Mouse (Mus musculus): ENCODE measurements around the gene Nphs1. TPM values are rescaled to one million over a fixed set of nuclear protein-coding genes. Genes with fewer than 3 reads are reported as not detected.

Gene Nphs1
- polyA plus RNA-seq, 1 experiment = 0.60 TPM

GRCm38 (mm10) chr7:30508061-30508460 lies 49.9 kb downstream of the Nphs1 start:
- no peaks in the 10 kb centered on the region for H3K79me2 ChIP-seq (ENCODE audit: control insufficient read depth, insufficient read depth)
- H3ac ChIP-seq (ENCODE audit: control insufficient read depth, insufficient read length, low read depth) = no peak overlapping the region
- H3K79me3 ChIP-seq (ENCODE audit: low read depth) = no peaks in the 10 kb centered on the region
- H3K36me3 ChIP-seq (ENCODE audit: control insufficient read depth, insufficient read depth) = no peaks in the 10 kb centered on the region
- H3K4me3 ChIP-seq (ENCODE audit: insufficient read depth, poor library complexity, severe bottlenecking) = no peak overlapping the region
- no peak for TF ChIP-seq MAX (IDR thresholded peaks at IDR 0.05)
- no peak for TF ChIP-seq CTCF (IDR thresholded peaks at IDR 0.05; ENCODE audit: control insufficient read depth, insufficient read depth, insufficient read length)
- no peak for TF ChIP-seq MYOD1 (IDR thresholded peaks at IDR 0.05; ENCODE audit: control insufficient read depth, insufficient read length, low read depth)
- TF ChIP-seq MYOG (IDR thresholded peaks at IDR 0.05; ENCODE audit: control insufficient read depth, extremely low read depth, insufficient read length) = no peak
- TF ChIP-seq USF1 (IDR thresholded peaks at IDR 0.05; ENCODE audit: low read depth) = no peak
- TF ChIP-seq CEBPB (IDR thresholded peaks at IDR 0.05; ENCODE audit: low read depth) = no peak
- TF ChIP-seq FOSL1 (IDR thresholded peaks at IDR 0.05; ENCODE audit: insufficient read depth, low read length, poor library complexity, severe bottlenecking) = no peak
- H3K27me3 ChIP-seq (ENCODE audit: control insufficient read depth, insufficient read depth, insufficient read length) = peaks cover 45% of the 10 kb centered on the region

- no peak overlapping the region for H3K4me3 ChIP-seq (ENCODE audit: insufficient read depth, poor library complexity, severe bottlenecking)
- no peak for TF ChIP-seq USF1 (IDR thresholded peaks at IDR 0.05; ENCODE audit: low read depth)
- no peak for TF ChIP-seq MYOG (IDR thresholded peaks at IDR 0.05; ENCODE audit: control insufficient read depth, extremely low read depth, insufficient read length)
- no peak for TF ChIP-seq FOSL1 (IDR thresholded peaks at IDR 0.05; ENCODE audit: insufficient read depth, low read length, poor library complexity, severe bottlenecking)
- no peak for TF ChIP-seq CEBPB (IDR thresholded peaks at IDR 0.05; ENCODE audit: low read depth)
- no peak for TF ChIP-seq CTCF (IDR thresholded peaks at IDR 0.05; ENCODE audit: control insufficient read depth, insufficient read depth, insufficient read length)
- TF ChIP-seq MYOD1 (IDR thresholded peaks at IDR 0.05; ENCODE audit: control insufficient read depth, insufficient read length, low read depth) = no peak
- no peak for TF ChIP-seq MAX (IDR thresholded peaks at IDR 0.05)
- no peaks in the 10 kb centered on the region for H3K79me3 ChIP-seq (ENCODE audit: low read depth)
- H3ac ChIP-seq (ENCODE audit: control insufficient read depth, insufficient read length, low read depth) = no peak overlapping the region
- no peaks in the 10 kb centered on the region for H3K36me3 ChIP-seq (ENCODE audit: control insufficient read depth, insufficient read depth)
- H3K79me2 ChIP-seq (ENCODE audit: control insufficient read depth, insufficient read depth) = no peaks in the 10 kb centered on the region
- H3K27me3 ChIP-seq (ENCODE audit: control insufficient read depth, insufficient read depth, insufficient read length) = peaks cover 30% of the 10 kb centered on the region
Observed at GRCm38 (mm10) chr7:30515003-30515760, 57.1 kb downstream of the Nphs1 start.

- H3K79me3 ChIP-seq (ENCODE audit: low read depth) = no peaks in the 10 kb centered on the region
- TF ChIP-seq MAX (IDR thresholded peaks at IDR 0.05) (no peak), USF1 (IDR thresholded peaks at IDR 0.05; ENCODE audit: low read depth) (no peak), MYOD1 (IDR thresholded peaks at IDR 0.05; ENCODE audit: control insufficient read depth, insufficient read length, low read depth) (no peak)
- H3K36me3 ChIP-seq (ENCODE audit: control insufficient read depth, insufficient read depth) = no peaks in the 10 kb centered on the region
- H3K27me3 ChIP-seq (ENCODE audit: control insufficient read depth, insufficient read depth, insufficient read length) = peaks cover 10% of the 10 kb centered on the region
- no peak overlapping the region for H3ac ChIP-seq (ENCODE audit: control insufficient read depth, insufficient read length, low read depth)
- no peaks in the 10 kb centered on the region for H3K79me2 ChIP-seq (ENCODE audit: control insufficient read depth, insufficient read depth)
- H3K4me3 ChIP-seq (ENCODE audit: insufficient read depth, poor library complexity, severe bottlenecking) = no peak overlapping the region
Observed at GRCm38 (mm10) chr7:30518325-30518724, 60.2 kb downstream of the Nphs1 start.

GRCm38 (mm10) chr7:30520396-30520795 lies 62.3 kb downstream of the Nphs1 start:
- no peak overlapping the region for H3K4me3 ChIP-seq (ENCODE audit: insufficient read depth, poor library complexity, severe bottlenecking)
- H3K36me3 ChIP-seq (ENCODE audit: control insufficient read depth, insufficient read depth) = no peaks in the 10 kb centered on the region
- H3K27me3 ChIP-seq (ENCODE audit: control insufficient read depth, insufficient read depth, insufficient read length) = peaks cover 5% of the 10 kb centered on the region
- H3ac ChIP-seq (ENCODE audit: control insufficient read depth, insufficient read length, low read depth) = no peak overlapping the region
- H3K79me3 ChIP-seq (ENCODE audit: low read depth) = no peaks in the 10 kb centered on the region
- TF ChIP-seq MYOD1 (IDR thresholded peaks at IDR 0.05; ENCODE audit: control insufficient read depth, insufficient read length, low read depth) (no peak), CEBPB (IDR thresholded peaks at IDR 0.05; ENCODE audit: low read depth) (no peak), FOSL1 (IDR thresholded peaks at IDR 0.05; ENCODE audit: insufficient read depth, low read length, poor library complexity, severe bottlenecking) (no peak), USF1 (IDR thresholded peaks at IDR 0.05; ENCODE audit: low read depth) (no peak), MAX (IDR thresholded peaks at IDR 0.05) (no peak), MYOG (IDR thresholded peaks at IDR 0.05; ENCODE audit: control insufficient read depth, extremely low read depth, insufficient read length) (no peak), CTCF (IDR thresholded peaks at IDR 0.05; ENCODE audit: control insufficient read depth, insufficient read depth, insufficient read length) (no peak)
- no peaks in the 10 kb centered on the region for H3K79me2 ChIP-seq (ENCODE audit: control insufficient read depth, insufficient read depth)

- H3K79me2 ChIP-seq (ENCODE audit: control insufficient read depth, insufficient read depth) = no peaks in the 10 kb centered on the region
- no peak for TF ChIP-seq MYOD1 (IDR thresholded peaks at IDR 0.05; ENCODE audit: control insufficient read depth, insufficient read length, low read depth)
- TF ChIP-seq USF1 (IDR thresholded peaks at IDR 0.05; ENCODE audit: low read depth) = no peak
- no peak for TF ChIP-seq MYOG (IDR thresholded peaks at IDR 0.05; ENCODE audit: control insufficient read depth, extremely low read depth, insufficient read length)
- no peak for TF ChIP-seq CTCF (IDR thresholded peaks at IDR 0.05; ENCODE audit: control insufficient read depth, insufficient read depth, insufficient read length)
- TF ChIP-seq FOSL1 (IDR thresholded peaks at IDR 0.05; ENCODE audit: insufficient read depth, low read length, poor library complexity, severe bottlenecking) = no peak
- TF ChIP-seq CEBPB (IDR thresholded peaks at IDR 0.05; ENCODE audit: low read depth) = no peak
- TF ChIP-seq MAX (IDR thresholded peaks at IDR 0.05) = no peak
- no peaks in the 10 kb centered on the region for H3K36me3 ChIP-seq (ENCODE audit: control insufficient read depth, insufficient read depth)
- peaks cover 1% of the 10 kb centered on the region for H3K27me3 ChIP-seq (ENCODE audit: control insufficient read depth, insufficient read depth, insufficient read length)
- H3ac ChIP-seq (ENCODE audit: control insufficient read depth, insufficient read length, low read depth) = no peak overlapping the region
- H3K4me3 ChIP-seq (ENCODE audit: insufficient read depth, poor library complexity, severe bottlenecking) = no peak overlapping the region
- no peaks in the 10 kb centered on the region for H3K79me3 ChIP-seq (ENCODE audit: low read depth)
Observed at GRCm38 (mm10) chr7:30520856-30521255, 62.7 kb downstream of the Nphs1 start.

- no peak overlapping the region for H3K4me3 ChIP-seq (ENCODE audit: insufficient read depth, poor library complexity, severe bottlenecking)
- no peaks in the 10 kb centered on the region for H3K36me3 ChIP-seq (ENCODE audit: control insufficient read depth, insufficient read depth)
Observed at GRCm38 (mm10) chr7:30522871-30523270, 64.8 kb downstream of the Nphs1 start.

More at GRCm38 (mm10) chr7:30522871-30523270, 64.8 kb downstream of the Nphs1 start:
- no peaks in the 10 kb centered on the region for H3K27me3 ChIP-seq (ENCODE audit: control insufficient read depth, insufficient read depth, insufficient read length)
- H3K79me3 ChIP-seq (ENCODE audit: low read depth) = no peaks in the 10 kb centered on the region
- no peak for TF ChIP-seq FOSL1 (IDR thresholded peaks at IDR 0.05; ENCODE audit: insufficient read depth, low read length, poor library complexity, severe bottlenecking)
- TF ChIP-seq MYOG (IDR thresholded peaks at IDR 0.05; ENCODE audit: control insufficient read depth, extremely low read depth, insufficient read length) = no peak
- TF ChIP-seq USF1 (IDR thresholded peaks at IDR 0.05; ENCODE audit: low read depth) = no peak
- TF ChIP-seq CEBPB (IDR thresholded peaks at IDR 0.05; ENCODE audit: low read depth) = no peak
- TF ChIP-seq MAX (IDR thresholded peaks at IDR 0.05) = no peak
- TF ChIP-seq MYOD1 (IDR thresholded peaks at IDR 0.05; ENCODE audit: control insufficient read depth, insufficient read length, low read depth) = no peak
- TF ChIP-seq CTCF (IDR thresholded peaks at IDR 0.05; ENCODE audit: control insufficient read depth, insufficient read depth, insufficient read length) = no peak
- no peaks in the 10 kb centered on the region for H3K79me2 ChIP-seq (ENCODE audit: control insufficient read depth, insufficient read depth)
- H3ac ChIP-seq (ENCODE audit: control insufficient read depth, insufficient read length, low read depth) = no peak overlapping the region

Measured in C2C12 (cell line).